Mouse (Mus musculus) small intestine, adult 2 months (tissue): ENCODE data around the gene Krtap1-5.

ENCODE experiments used
- CTCF ChIP-seq: fragments of 200-500 bp; IDR thresholded peaks from 2 replicates; pipeline ENCODE4 v1.5.1; 2012; ENCODE audit warnings: low read depth, mild to moderate bottlenecking, control low read depth, inconsistent platforms, low read length, moderate library complexity, mixed read lengths; ENCODE audit not compliant: insufficient replicate concordance, insufficient read length; ENCODE audit errors: extremely low read depth
- POLR2A ChIP-seq: fragments of 200-500 bp; IDR thresholded peaks from 2 replicates; pipeline ENCODE4 v1.6.1; 2012; ENCODE audit warnings: low read depth, mild to moderate bottlenecking, control low read depth, inconsistent platforms, low read length, moderate library complexity

DNA sequence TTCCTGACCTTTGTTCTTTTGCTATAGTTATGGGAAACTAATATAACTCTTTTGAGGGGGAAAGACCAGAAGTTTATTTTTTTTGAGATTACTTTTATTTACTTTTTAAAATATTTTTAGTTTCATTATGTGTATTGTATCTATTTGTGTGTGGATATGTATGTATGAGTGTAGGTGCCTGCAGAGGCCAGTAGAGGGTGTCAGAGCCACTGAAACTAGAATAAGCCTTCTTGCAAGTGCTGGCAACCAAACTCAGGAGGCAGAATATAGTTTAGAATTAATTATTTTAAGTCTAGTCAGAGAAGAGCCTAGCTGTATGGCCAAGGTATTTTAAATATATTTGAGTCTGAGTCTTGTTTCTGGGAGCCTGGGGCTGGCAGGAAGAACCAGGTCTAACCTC is 32.9 kb downstream of the Krtap1-5 start:
- TF ChIP-seq CTCF (no peak), POLR2A (no peak)
